Comparison of ENCODE assay signal across 20 mouse cellular contexts in the genomic region with DNA sequence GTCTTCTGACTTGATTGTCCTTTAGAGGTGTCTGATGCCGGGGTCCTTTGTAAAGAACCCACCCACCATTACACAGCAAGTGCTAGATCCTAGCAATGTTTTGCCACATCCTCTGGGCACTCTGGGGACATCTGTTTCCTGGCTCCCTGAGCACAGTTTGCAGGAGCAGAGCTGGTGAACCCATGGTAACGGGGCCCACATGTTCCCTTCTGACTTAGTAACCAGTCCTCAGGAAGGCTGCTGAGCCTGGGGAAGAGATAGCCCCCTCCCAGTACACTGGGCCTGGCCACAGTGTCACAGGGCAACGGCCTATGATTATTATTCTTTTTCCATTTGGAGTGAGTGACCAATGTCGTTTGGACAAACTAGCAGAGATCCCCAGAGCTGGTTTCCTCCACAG. TPM values are rescaled to one million over a fixed set of nuclear protein-coding genes. Genes with fewer than 3 reads are reported as not detected.
"Had no signal": no experiment of that assay in that cellular context is flagged by ENCODE, and none has a peak within 500 bp of the region (broad histone marks: within the 10 kb centered on the region; RNA-seq: fewer than 3 reads in every experiment).

No protein-coding gene starts in this region.

- H3K36me3 ChIP-seq: midbrain, embryonic 10.5 days; midbrain, embryonic 12.5 days; neural tube, embryonic 12.5 days; stomach, embryonic 15.5 days had no signal

- H3K4me3 ChIP-seq: midbrain, embryonic 10.5 days; midbrain, embryonic 12.5 days; myocyte; neural tube, embryonic 12.5 days; stomach, embryonic 15.5 days had no signal

- H3K27me3 ChIP-seq: midbrain, embryonic 12.5 days; neural tube, embryonic 12.5 days; stomach, embryonic 15.5 days had no signal

- H3K27ac ChIP-seq: macrophage; midbrain, embryonic 10.5 days; midbrain, embryonic 12.5 days; neural tube, embryonic 12.5 days; stomach, embryonic 15.5 days; stomach, postnatal 0 days had no signal

- DNase-seq: lung, adult 18-20 months; lung, embryonic 14.5 days; lung, postnatal 10 days; midbrain, embryonic 14.5 days; right cerebral cortex, postnatal 14 days; thymus, adult 2 months; thymus, postnatal 25 days; thymus, postnatal 4 days had no signal

- H3K4me1 ChIP-seq: midbrain, embryonic 10.5 days; midbrain, embryonic 12.5 days; neural tube, embryonic 12.5 days; stomach, embryonic 15.5 days had no signal

- ATAC-seq: midbrain, embryonic 16.5 days had no signal

- H3K9me3 ChIP-seq: midbrain, embryonic 10.5 days; midbrain, embryonic 12.5 days; neural tube, embryonic 12.5 days; stomach, embryonic 15.5 days had no signal

RNA-seq across cellular contexts. Expression of gene Slc24a4, which starts 19.1 kb away (rescaled TPM):
- total RNA-seq: megakaryocyte, adult 5-6 weeks; megakaryocyte-erythroid progenitor cell, adult 5-6 weeks; neutrophil, adult 5-6 weeks had no signal
- polyA plus RNA-seq: macrophage; spleen, adult 2 months had no signal
